Mouse (Mus musculus) gastrocnemius, postnatal 25 days (tissue): Measurements from ENCODE around the gene Plcz1. TPM values are rescaled to one million over a fixed set of nuclear protein-coding genes. Genes with fewer than 3 reads are reported as not detected.
A peak's percentile ranks its signal among the peaks of the same experiment; 100 is the strongest.

ENCODE experiments used
- DNase-seq: peaks from one replicate; pipeline ENCODE4 v3.0.0; 2022
- long read RNA-seq, 2 experiments: library from polyadenylated mRNA; stranded (forward); transcript quantifications; one replicate each; pipeline ENCODE4 v2.0.0; 2021
- total RNA-seq, 2 experiments: library from RNA; stranded (reverse); gene quantifications; 1 replicate in 1 of 2; 2 replicates in 1 of 2; pipeline ENCODE4 v1.2.3; 2021

Plcz1 gene
- total RNA-seq: not detected
- long read RNA-seq, experiment 1: 0 reads
- long read RNA-seq, experiment 2: 0 reads

GRCm38 (mm10) chr6:140041357-140041756 lies at the start of gene Plcz1:
TSS of gene Plcz1 (minus strand) at chr6:140041457.
- no peak for DNase-seq

- DNase-seq: no peak
These were observed 48.6 kb upstream of the Plcz1 start for GRCm38 (mm10) chr6:140089855-140090254.

- no peak for DNase-seq
These were observed 40.5 kb upstream of the Plcz1 start for GRCm38 (mm10) chr6:140081739-140082138.

- DNase-seq: no peak
These were observed 39.7 kb upstream of the Plcz1 start for GRCm38 (mm10) chr6:140080933-140081332.

GRCm38 (mm10) chr6:140069177-140069576 lies 27.9 kb upstream of the Plcz1 start:
- no peak for DNase-seq

GRCm38 (mm10) chr6:140054271-140054928 lies 13.1 kb upstream of the Plcz1 start:
- DNase-seq: no peak

- peak; percentile 50 for DNase-seq
These were observed 10.2 kb upstream of the Plcz1 start for GRCm38 (mm10) chr6:140051476-140051875.

- DNase-seq: no peak
These were observed 305 bp downstream of the Plcz1 start, which contains the start of gene Capza3 for GRCm38 (mm10) chr6:140040952-140041351. TSS of gene Capza3 (plus strand) at chr6:140041252.

- DNase-seq: no peak
These were observed 16.9 kb downstream of the Plcz1 start for GRCm38 (mm10) chr6:140024404-140024803.

- DNase-seq: no peak
These were observed 36.1 kb downstream of the Plcz1 start for GRCm38 (mm10) chr6:140005181-140005580.

- DNase-seq: no peak
These were observed 51.7 kb downstream of the Plcz1 start for GRCm38 (mm10) chr6:139989597-139989996.

- no peak for DNase-seq
These were observed 52.2 kb downstream of the Plcz1 start for GRCm38 (mm10) chr6:139989075-139989474.

GRCm38 (mm10) chr6:139986564-139986963 lies 54.7 kb downstream of the Plcz1 start:
- DNase-seq: no peak

- DNase-seq: no peak
These were observed 57.2 kb downstream of the Plcz1 start for GRCm38 (mm10) chr6:139984069-139984468.

- DNase-seq: no peak
These were observed 60.2 kb downstream of the Plcz1 start for GRCm38 (mm10) chr6:139981061-139981460.

- DNase-seq: no peak
These were observed 63.1 kb downstream of the Plcz1 start for GRCm38 (mm10) chr6:139978114-139978513.

- DNase-seq: no peak
These were observed 66.6 kb downstream of the Plcz1 start for GRCm38 (mm10) chr6:139974668-139975067.

GRCm38 (mm10) chr6:139971608-139972298 lies 69.5 kb downstream of the Plcz1 start:
- no peak for DNase-seq

GRCm38 (mm10) chr6:139966684-139967083 lies 74.6 kb downstream of the Plcz1 start:
- DNase-seq: no peak

GRCm38 (mm10) chr6:139964895-139965294 lies 76.4 kb downstream of the Plcz1 start:
- DNase-seq: no peak

GRCm38 (mm10) chr6:139963775-139964174 lies 77.5 kb downstream of the Plcz1 start:
- peak; percentile 63 for DNase-seq

- no peak for DNase-seq
These were observed 83.6 kb downstream of the Plcz1 start for GRCm38 (mm10) chr6:139957531-139958241.

GRCm38 (mm10) chr6:139953596-139953995 lies 87.7 kb downstream of the Plcz1 start:
- no peak for DNase-seq
